Mouse (Mus musculus): ENCODE results near the gene Cyp4f39.
A peak's percentile ranks its signal among the peaks of the same experiment; 100 is the strongest.

The Cyp4f39 gene

GRCm38 (mm10) chr17:32452482-32452881, at the start of gene Cyp4f39:
Gene Cyp4f39 (plus strand): TSS chr17:32452723.
- DNase-seq (ENCODE audit: low spot score), result peak; percentile 1

- peak; percentile 36 for DNase-seq (ENCODE audit: low spot score)
Observed at GRCm38 (mm10) chr17:32402779-32403157, 49.8 kb upstream of the Cyp4f39 start.

GRCm38 (mm10) chr17:32403417-32403816, 49.1 kb upstream of the Cyp4f39 start, which contains the start of gene Rasal3:
Gene Rasal3 (minus strand): TSS chr17:32403583.
- peak; percentile 10 for DNase-seq (ENCODE audit: low spot score)

- no peak for DNase-seq (ENCODE audit: low spot score)
Observed at GRCm38 (mm10) chr17:32411898-32412297, 40.6 kb upstream of the Cyp4f39 start.

GRCm38 (mm10) chr17:32415417-32416020, 37.0 kb upstream of the Cyp4f39 start:
- DNase-seq (ENCODE audit: low spot score), result no peak

- DNase-seq (ENCODE audit: low spot score), result no peak
Observed at GRCm38 (mm10) chr17:32416771-32417170, 35.8 kb upstream of the Cyp4f39 start.

GRCm38 (mm10) chr17:32419989-32420388, 32.5 kb upstream of the Cyp4f39 start:
- no peak for DNase-seq (ENCODE audit: low spot score)

- DNase-seq (ENCODE audit: low spot score), result no peak
Observed at GRCm38 (mm10) chr17:32420781-32421180, 31.7 kb upstream of the Cyp4f39 start.

GRCm38 (mm10) chr17:32424034-32424433, 28.5 kb upstream of the Cyp4f39 start, which contains the start of gene Pglyrp2:
Gene Pglyrp2 (minus strand): TSS chr17:32424167.
- peak; percentile 27 for DNase-seq (ENCODE audit: low spot score)

GRCm38 (mm10) chr17:32426610-32427009, 25.9 kb upstream of the Cyp4f39 start:
- DNase-seq (ENCODE audit: low spot score), result no peak

- no peak for DNase-seq (ENCODE audit: low spot score)
Observed at GRCm38 (mm10) chr17:32431972-32432371, 20.6 kb upstream of the Cyp4f39 start.

GRCm38 (mm10) chr17:32434324-32434723, 18.2 kb upstream of the Cyp4f39 start:
- DNase-seq (ENCODE audit: low spot score), result no peak

- no peak for DNase-seq (ENCODE audit: low spot score)
Observed at GRCm38 (mm10) chr17:32435151-32435550, 17.4 kb upstream of the Cyp4f39 start.

- DNase-seq (ENCODE audit: low spot score), result no peak
Observed at GRCm38 (mm10) chr17:32437106-32437505, 15.4 kb upstream of the Cyp4f39 start.

- no peak for DNase-seq (ENCODE audit: low spot score)
Observed at GRCm38 (mm10) chr17:32443245-32443644, 9.3 kb upstream of the Cyp4f39 start.

GRCm38 (mm10) chr17:32445016-32445415, 7.5 kb upstream of the Cyp4f39 start:
- no peak for DNase-seq (ENCODE audit: low spot score)

GRCm38 (mm10) chr17:32447195-32447594, 5.3 kb upstream of the Cyp4f39 start:
- no peak for DNase-seq (ENCODE audit: low spot score)

GRCm38 (mm10) chr17:32449042-32449441, 3.5 kb upstream of the Cyp4f39 start:
- no peak for DNase-seq (ENCODE audit: low spot score)

- no peak for DNase-seq (ENCODE audit: low spot score)
Observed at GRCm38 (mm10) chr17:32450844-32451537, 1.5 kb upstream of the Cyp4f39 start.

- peak; percentile 59 for DNase-seq (ENCODE audit: low spot score)
Observed at GRCm38 (mm10) chr17:32454188-32454587, 1.7 kb downstream of the Cyp4f39 start.

- peak; percentile 12 for DNase-seq (ENCODE audit: low spot score)
Observed at GRCm38 (mm10) chr17:32454997-32455396, 2.5 kb downstream of the Cyp4f39 start.

GRCm38 (mm10) chr17:32468494-32468893, 16.0 kb downstream of the Cyp4f39 start:
- no peak for DNase-seq (ENCODE audit: low spot score)

GRCm38 (mm10) chr17:32470795-32471194, 18.3 kb downstream of the Cyp4f39 start:
- no peak for DNase-seq (ENCODE audit: low spot score)

GRCm38 (mm10) chr17:32472176-32472575, 19.7 kb downstream of the Cyp4f39 start:
- no peak for DNase-seq (ENCODE audit: low spot score)

All from lung, postnatal 25 days (tissue).